Mouse (Mus musculus): Measurements from ENCODE around the gene Ncbp2. TPM values are rescaled to one million over a fixed set of nuclear protein-coding genes. Genes with fewer than 3 reads are reported as not detected.

Gene Ncbp2
- polyA plus RNA-seq, 1 experiment from 2014 or later = 149 TPM

DNA sequence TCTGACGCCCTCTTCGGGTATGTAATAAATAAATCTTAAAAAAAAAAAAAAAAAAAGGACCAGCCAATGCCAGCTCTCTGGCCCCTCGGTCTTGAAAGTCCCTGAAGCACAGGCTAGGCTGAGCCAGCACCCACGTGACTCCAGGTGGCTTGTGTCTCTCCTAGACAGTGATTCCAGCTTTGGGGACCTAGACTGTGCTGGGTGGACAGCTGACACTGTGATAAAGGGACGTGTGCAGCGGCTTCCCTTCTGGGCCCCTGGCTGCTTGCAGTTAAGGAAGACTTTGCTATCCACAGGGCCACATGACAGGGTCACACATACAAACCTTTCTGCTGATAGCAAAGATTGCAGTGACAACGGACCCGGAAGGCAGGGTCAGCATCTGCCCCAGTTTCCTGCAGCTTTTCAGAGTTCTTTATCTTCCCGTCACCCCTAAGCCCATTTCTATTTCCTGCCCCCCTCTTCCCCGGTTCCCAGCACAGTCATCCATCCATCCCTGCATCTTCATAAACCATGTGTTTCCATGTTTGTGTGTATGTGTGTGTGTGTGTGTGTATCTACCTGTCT lies 37.9 kb upstream of the Ncbp2 start:
- Histone ChIP-seq H3K9ac (ENCODE audit: low read length) (no peak overlapping the region), H3K4me1 (replicated peaks; ENCODE audit: control insufficient read depth, insufficient read depth, low read length) (peaks cover 8% of the 10 kb centered on the region; the same call in 1 of the 2 replicates), H3K27me3 (ENCODE audit: control insufficient read depth, insufficient read depth, low read length) (0 out of 2 replicates have a peak, but pooled peaks cover 2% of the 10 kb centered on the region), H3K9me3 (ENCODE audit: control insufficient read depth, low read length) (no peaks in the 10 kb centered on the region), H3K4me2 (ENCODE audit: low read depth, low read length, severe bottlenecking) (no peak overlapping the region), H3K4me3 (ENCODE audit: low read depth, low read length) (no peak overlapping the region), H3K36me3 (ENCODE audit: control insufficient read depth, insufficient read depth, low read length) (no peaks in the 10 kb centered on the region), H3K27ac (ENCODE audit: low read depth, low read length) (no peak overlapping the region)
- ATAC-seq (replicated peaks; ENCODE audit: low FRiP score) (no peak), DNase-seq (ENCODE audit: low spot score) (no peak)
- 78% methylated on average over 10 of the region's 10 CpGs for WGBS

DNA sequence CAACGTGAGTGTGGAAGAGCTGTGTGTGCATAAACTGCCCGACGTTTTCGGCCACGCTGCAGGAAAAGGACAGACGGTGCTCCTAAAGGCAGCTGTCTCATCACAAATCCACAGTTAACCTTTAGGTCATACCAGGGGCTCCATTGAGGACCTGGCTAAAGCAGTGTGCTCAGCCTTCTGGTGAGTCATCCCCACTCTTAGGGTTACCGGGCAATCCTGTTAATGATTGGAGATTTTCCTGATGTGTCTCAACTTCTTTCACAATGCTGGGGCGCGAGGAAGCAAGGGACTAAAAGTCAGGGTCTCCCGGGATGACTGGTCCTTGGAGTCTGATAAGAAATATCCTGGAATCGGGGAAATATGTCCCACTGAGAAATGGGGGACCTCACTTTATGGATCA lies 30.5 kb upstream of the Ncbp2 start:
- Histone ChIP-seq H3K9ac (ENCODE audit: low read length) (no peak overlapping the region), H3K9me3 (ENCODE audit: control insufficient read depth, low read length) (no peaks in the 10 kb centered on the region), H3K36me3 (ENCODE audit: control insufficient read depth, insufficient read depth, low read length) (no peaks in the 10 kb centered on the region), H3K4me1 (replicated peaks; ENCODE audit: control insufficient read depth, insufficient read depth, low read length) (0 out of 2 replicates have a peak, but pooled peaks cover 1% of the 10 kb centered on the region), H3K4me2 (ENCODE audit: low read depth, low read length, severe bottlenecking) (no peak overlapping the region), H3K27me3 (ENCODE audit: control insufficient read depth, insufficient read depth, low read length) (no peaks in the 10 kb centered on the region), H3K4me3 (ENCODE audit: low read depth, low read length) (no peak overlapping the region), H3K27ac (ENCODE audit: low read depth, low read length) (no peak overlapping the region)
- WGBS = 83% methylated on average over 11 of the region's 11 CpGs
- ATAC-seq (replicated peaks; ENCODE audit: low FRiP score) (no peak), DNase-seq (ENCODE audit: low spot score) (no peak)

DNA sequence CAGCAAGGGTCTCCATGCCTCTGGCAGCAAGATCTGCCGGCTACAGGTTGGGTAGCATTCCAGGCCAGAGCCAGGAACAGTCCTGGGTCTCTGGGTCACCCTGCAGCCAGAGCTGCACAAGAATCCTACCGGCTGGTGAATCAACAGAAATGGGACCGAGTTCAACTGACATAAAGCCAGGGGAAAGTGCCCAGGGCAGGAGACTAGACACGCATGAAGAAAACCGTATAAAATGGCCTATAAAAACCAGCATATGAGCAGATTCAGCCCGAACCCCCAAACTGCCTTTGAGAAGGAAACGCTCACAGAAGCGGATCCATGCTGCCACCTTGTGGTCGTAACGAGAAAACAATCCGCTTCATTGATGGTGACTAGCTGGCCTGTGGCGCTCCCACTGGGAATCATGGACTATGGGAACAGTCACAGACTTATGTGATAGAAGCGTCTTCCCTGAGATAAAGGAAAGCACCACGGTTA lies 30.0 kb upstream of the Ncbp2 start:
- H3K9ac ChIP-seq (ENCODE audit: low read length) = 0 out of 2 replicates have a peak overlapping the region, but pooled peaks have one; percentile 7
- no peak for ATAC-seq (replicated peaks; ENCODE audit: low FRiP score)
- 6% methylated on average over 14 of the region's 14 CpGs for WGBS
- peak; percentile 86 for DNase-seq (ENCODE audit: low spot score)
- H3K4me1 ChIP-seq (replicated peaks; ENCODE audit: control insufficient read depth, insufficient read depth, low read length) = 0 out of 2 replicates have a peak, but pooled peaks cover 1% of the 10 kb centered on the region
- no peak overlapping the region for H3K27ac ChIP-seq (ENCODE audit: low read depth, low read length)
- no peaks in the 10 kb centered on the region for H3K9me3 ChIP-seq (ENCODE audit: control insufficient read depth, low read length)
- no peaks in the 10 kb centered on the region for H3K27me3 ChIP-seq (ENCODE audit: control insufficient read depth, insufficient read depth, low read length)
- no peaks in the 10 kb centered on the region for H3K36me3 ChIP-seq (ENCODE audit: control insufficient read depth, insufficient read depth, low read length)
- H3K4me2 ChIP-seq (ENCODE audit: low read depth, low read length, severe bottlenecking) = peak overlapping the region; percentile 26; the same call in 1 of the 2 replicates
- no peak overlapping the region for H3K4me3 ChIP-seq (ENCODE audit: low read depth, low read length)

DNA sequence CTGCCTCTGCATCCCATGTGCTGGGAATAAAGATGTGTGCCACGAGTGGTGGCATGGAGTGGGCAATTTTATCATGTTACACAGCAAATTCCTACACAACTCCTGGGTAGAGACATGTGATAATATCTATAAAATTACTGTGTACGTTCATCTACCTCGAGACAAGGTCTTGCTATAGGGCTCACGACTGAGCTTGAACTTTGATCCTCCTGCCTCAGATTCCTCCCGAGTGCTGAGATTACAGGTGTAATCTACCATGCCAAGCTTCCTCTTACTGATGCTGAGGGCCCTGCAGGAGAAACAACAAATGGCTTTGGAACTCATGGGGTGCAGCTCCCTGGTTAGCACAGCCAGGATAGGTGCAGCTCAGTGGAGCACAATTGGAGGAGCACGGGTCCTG lies 23.9 kb upstream of the Ncbp2 start:
- ATAC-seq (replicated peaks; ENCODE audit: low FRiP score) (no peak), DNase-seq (ENCODE audit: low spot score) (no peak)
- WGBS = 90% methylated on average over 6 of the region's 6 CpGs
- no peaks in the 10 kb centered on the region for H3K9me3 ChIP-seq (ENCODE audit: control insufficient read depth, low read length)
- H3K4me2 ChIP-seq (ENCODE audit: low read depth, low read length, severe bottlenecking) = no peak overlapping the region
- H3K36me3 ChIP-seq (ENCODE audit: control insufficient read depth, insufficient read depth, low read length) = no peaks in the 10 kb centered on the region
- H3K27ac ChIP-seq (ENCODE audit: low read depth, low read length) = no peak overlapping the region
- H3K9ac ChIP-seq (ENCODE audit: low read length) = no peak overlapping the region
- H3K4me1 ChIP-seq (replicated peaks; ENCODE audit: control insufficient read depth, insufficient read depth, low read length) = no peaks in the 10 kb centered on the region
- H3K27me3 ChIP-seq (ENCODE audit: control insufficient read depth, insufficient read depth, low read length) = no peaks in the 10 kb centered on the region
- H3K4me3 ChIP-seq (ENCODE audit: low read depth, low read length) = no peak overlapping the region

DNA sequence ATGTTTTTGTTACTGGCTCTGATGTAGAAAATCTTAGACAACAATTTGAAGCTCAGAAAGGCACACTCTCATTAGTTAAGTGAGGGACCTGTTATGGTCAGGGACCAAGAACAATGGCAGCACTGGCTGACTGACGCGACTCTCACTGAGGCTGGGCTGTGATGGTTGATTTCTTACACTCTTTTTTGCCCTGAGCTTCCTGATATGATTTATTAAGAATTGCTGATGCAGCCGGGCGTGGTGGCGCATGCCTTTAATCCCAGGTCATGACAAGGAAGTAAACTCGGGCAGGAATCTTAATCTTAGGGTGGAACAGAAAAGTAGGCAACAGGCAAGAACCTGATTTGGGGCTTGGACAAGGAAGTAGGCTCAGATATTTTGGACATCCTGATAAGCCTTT lies 22.2 kb upstream of the Ncbp2 start:
- Histone ChIP-seq H3K9me3 (ENCODE audit: control insufficient read depth, low read length) (no peaks in the 10 kb centered on the region), H3K27me3 (ENCODE audit: control insufficient read depth, insufficient read depth, low read length) (no peaks in the 10 kb centered on the region), H3K4me1 (replicated peaks; ENCODE audit: control insufficient read depth, insufficient read depth, low read length) (no peaks in the 10 kb centered on the region), H3K4me3 (ENCODE audit: low read depth, low read length) (no peak overlapping the region), H3K27ac (ENCODE audit: low read depth, low read length) (no peak overlapping the region), H3K36me3 (ENCODE audit: control insufficient read depth, insufficient read depth, low read length) (no peaks in the 10 kb centered on the region), H3K9ac (ENCODE audit: low read length) (no peak overlapping the region), H3K4me2 (ENCODE audit: low read depth, low read length, severe bottlenecking) (no peak overlapping the region)
- DNase-seq (ENCODE audit: low spot score) (no peak), ATAC-seq (replicated peaks; ENCODE audit: low FRiP score) (no peak)
- 79% methylated on average over 6 of the region's 6 CpGs for WGBS

DNA sequence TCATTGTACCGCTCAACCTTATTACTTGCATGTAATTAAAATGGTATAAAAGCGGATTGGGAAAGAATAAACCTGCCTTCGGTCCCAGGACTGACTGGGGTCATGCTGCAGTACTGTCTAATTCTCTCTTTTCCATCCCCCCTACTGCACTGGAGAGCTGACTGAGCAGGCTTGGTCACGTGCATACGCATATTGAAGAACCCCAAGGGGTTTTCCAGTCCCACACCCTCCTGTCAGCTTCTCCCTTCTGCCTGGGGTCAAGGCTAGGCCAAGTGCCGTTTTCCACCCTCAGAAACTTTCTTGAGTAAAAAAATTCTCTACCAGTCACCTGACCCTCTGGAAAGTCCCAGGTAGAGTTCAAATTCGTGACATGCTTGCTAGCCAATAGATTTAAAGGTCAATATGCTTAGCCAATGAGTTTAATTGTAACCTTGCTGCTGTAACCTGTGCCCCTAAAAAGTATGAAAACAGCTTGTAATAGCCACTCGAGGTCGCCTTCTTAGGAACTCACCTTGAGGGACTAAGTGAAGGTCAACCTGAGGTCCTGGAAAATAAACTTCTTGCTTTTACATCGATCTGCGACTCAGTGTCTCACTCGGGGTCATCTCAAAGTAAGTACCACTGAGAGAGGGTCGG lies 21.6 kb upstream of the Ncbp2 start:
- Histone ChIP-seq H3K4me3 (ENCODE audit: low read depth, low read length) (no peak overlapping the region), H3K27me3 (ENCODE audit: control insufficient read depth, insufficient read depth, low read length) (0 out of 2 replicates have a peak, but pooled peaks cover 2% of the 10 kb centered on the region), H3K9ac (ENCODE audit: low read length) (no peak overlapping the region), H3K36me3 (ENCODE audit: control insufficient read depth, insufficient read depth, low read length) (no peaks in the 10 kb centered on the region), H3K4me2 (ENCODE audit: low read depth, low read length, severe bottlenecking) (no peak overlapping the region), H3K9me3 (ENCODE audit: control insufficient read depth, low read length) (no peaks in the 10 kb centered on the region), H3K4me1 (replicated peaks; ENCODE audit: control insufficient read depth, insufficient read depth, low read length) (no peaks in the 10 kb centered on the region; the same call in 1 of the 2 replicates), H3K27ac (ENCODE audit: low read depth, low read length) (no peak overlapping the region)
- DNase-seq (ENCODE audit: low spot score) (no peak), ATAC-seq (replicated peaks; ENCODE audit: low FRiP score) (no peak)
- 82% methylated on average over 13 of the region's 13 CpGs for WGBS

DNA sequence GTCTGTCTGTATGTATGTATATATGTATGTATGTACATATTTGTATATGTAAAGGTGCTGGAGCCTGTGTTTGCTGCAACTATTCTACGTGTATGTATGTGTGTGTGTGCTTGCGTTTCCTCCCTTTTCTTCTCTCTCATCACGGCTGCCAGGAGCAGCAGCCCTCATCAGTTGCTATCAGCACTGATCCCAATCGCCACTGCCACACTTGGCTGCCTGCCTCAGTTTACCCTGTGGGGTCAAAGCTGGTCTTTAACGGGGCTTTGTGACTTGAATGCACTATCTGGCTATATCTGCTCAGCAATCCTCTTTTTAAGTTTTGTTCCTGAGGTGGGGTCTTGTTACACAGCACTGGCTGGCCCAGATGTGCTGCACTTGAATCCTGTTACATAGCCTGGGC lies 20.9 kb upstream of the Ncbp2 start:
- Histone ChIP-seq H3K27ac (ENCODE audit: low read depth, low read length) (no peak overlapping the region), H3K4me3 (ENCODE audit: low read depth, low read length) (no peak overlapping the region), H3K4me2 (ENCODE audit: low read depth, low read length, severe bottlenecking) (no peak overlapping the region), H3K36me3 (ENCODE audit: control insufficient read depth, insufficient read depth, low read length) (no peaks in the 10 kb centered on the region), H3K27me3 (ENCODE audit: control insufficient read depth, insufficient read depth, low read length) (0 out of 2 replicates have a peak, but pooled peaks cover 2% of the 10 kb centered on the region), H3K4me1 (replicated peaks; ENCODE audit: control insufficient read depth, insufficient read depth, low read length) (peaks cover 2% of the 10 kb centered on the region; the same call in 1 of the 2 replicates), H3K9ac (ENCODE audit: low read length) (no peak overlapping the region), H3K9me3 (ENCODE audit: control insufficient read depth, low read length) (no peaks in the 10 kb centered on the region)
- no peak for ATAC-seq (replicated peaks; ENCODE audit: low FRiP score)
- 90% methylated on average over 5 of the region's 5 CpGs for WGBS
- no peak for DNase-seq (ENCODE audit: low spot score)

DNA sequence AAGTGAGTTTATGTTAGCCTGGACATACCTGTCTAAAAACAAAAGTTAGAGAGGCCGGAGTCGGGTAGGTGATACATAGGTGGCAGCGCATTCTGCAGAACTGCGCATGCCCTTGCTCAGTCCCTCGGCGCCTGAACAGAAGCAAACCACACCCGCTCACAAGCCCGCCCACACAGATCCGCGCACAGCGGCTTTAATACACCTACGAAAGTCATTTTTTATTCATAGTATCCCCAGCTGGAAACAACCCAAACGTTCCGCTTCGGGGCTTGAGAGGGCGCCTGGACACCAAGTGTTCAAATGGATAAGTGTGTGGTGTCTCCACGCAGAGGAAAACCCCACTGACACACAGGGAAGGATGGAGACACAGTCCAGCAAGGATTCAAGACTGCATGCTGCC lies 17.0 kb upstream of the Ncbp2 start:
- H3K4me2 ChIP-seq (ENCODE audit: low read depth, low read length, severe bottlenecking) = no peak overlapping the region
- WGBS = 66% methylated on average over 17 of the region's 17 CpGs
- no peaks in the 10 kb centered on the region for H3K9me3 ChIP-seq (ENCODE audit: control insufficient read depth, low read length)
- no peak overlapping the region for H3K4me3 ChIP-seq (ENCODE audit: low read depth, low read length)
- no peak overlapping the region for H3K9ac ChIP-seq (ENCODE audit: low read length)
- peaks cover 19% of the 10 kb centered on the region; the same call in 1 of the 2 replicates for H3K4me1 ChIP-seq (replicated peaks; ENCODE audit: control insufficient read depth, insufficient read depth, low read length)
- no peaks in the 10 kb centered on the region for H3K36me3 ChIP-seq (ENCODE audit: control insufficient read depth, insufficient read depth, low read length)
- H3K27me3 ChIP-seq (ENCODE audit: control insufficient read depth, insufficient read depth, low read length) = peaks cover 26% of the 10 kb centered on the region
- ATAC-seq (replicated peaks; ENCODE audit: low FRiP score) = no peak
- DNase-seq (ENCODE audit: low spot score) = no peak
- H3K27ac ChIP-seq (ENCODE audit: low read depth, low read length) = no peak overlapping the region

All from forebrain, embryonic 11.5 days (tissue).